Mouse (Mus musculus): ENCODE data around the gene Asah2. TPM values are rescaled to one million over a fixed set of nuclear protein-coding genes. Genes with fewer than 3 reads are reported as not detected.

The Asah2 gene
- polyA plus RNA-seq, 1 experiment: 2.0 TPM

- Histone ChIP-seq H3K4me1 (ENCODE audit: control insufficient read depth, insufficient read depth, insufficient read length) (no peaks in the 10 kb centered on the region), H3K27ac (ENCODE audit: insufficient read depth, low read length) (no peak overlapping the region), H3K27me3 (ENCODE audit: control insufficient read depth, insufficient read depth, low read length) (no peaks in the 10 kb centered on the region), H3K36me3 (ENCODE audit: control insufficient read depth, insufficient read depth, low read length) (no peaks in the 10 kb centered on the region), H3K4me3 (ENCODE audit: extremely low read depth, insufficient read depth, insufficient read length) (no peak overlapping the region)
- 90% methylated on average over 4 of the region's 4 CpGs for WGBS
- TF ChIP-seq POLR2A (IDR thresholded peaks at IDR 0.05; ENCODE audit: low read depth, low read length): no peak
- TF ChIP-seq CTCF (IDR thresholded peaks at IDR 0.05; ENCODE audit: extremely low read depth, insufficient read depth, insufficient read length, insufficient replicate concordance): no peak
- no peak for DNase-seq (ENCODE audit: low read depth in 1 of 2, low spot score in 2 of 2)
Observed at GRCm38 (mm10) chr19:32104217-32104616, 3.8 kb downstream of the Asah2 start.

- no peak overlapping the region for H3K27ac ChIP-seq (ENCODE audit: insufficient read depth, low read length)
- no peaks in the 10 kb centered on the region for H3K27me3 ChIP-seq (ENCODE audit: control insufficient read depth, insufficient read depth, low read length)
- no peak for DNase-seq (ENCODE audit: low read depth in 1 of 2, low spot score in 2 of 2)
- no peak overlapping the region for H3K4me3 ChIP-seq (ENCODE audit: extremely low read depth, insufficient read depth, insufficient read length)
- no peaks in the 10 kb centered on the region for H3K4me1 ChIP-seq (ENCODE audit: control insufficient read depth, insufficient read depth, insufficient read length)
- no peak for TF ChIP-seq POLR2A (IDR thresholded peaks at IDR 0.05; ENCODE audit: low read depth, low read length)
- TF ChIP-seq CTCF (IDR thresholded peaks at IDR 0.05; ENCODE audit: extremely low read depth, insufficient read depth, insufficient read length, insufficient replicate concordance): no peak
- H3K36me3 ChIP-seq (ENCODE audit: control insufficient read depth, insufficient read depth, low read length): no peaks in the 10 kb centered on the region
- 71% methylated on average over 9 of the region's 9 CpGs for WGBS
Observed at GRCm38 (mm10) chr19:32102976-32103300, 5.1 kb downstream of the Asah2 start.

GRCm38 (mm10) chr19:32102294-32102975 is 5.6 kb downstream of the Asah2 start:
- Histone ChIP-seq H3K27ac (ENCODE audit: insufficient read depth, low read length) (no peak overlapping the region), H3K36me3 (ENCODE audit: control insufficient read depth, insufficient read depth, low read length) (no peaks in the 10 kb centered on the region), H3K4me1 (ENCODE audit: control insufficient read depth, insufficient read depth, insufficient read length) (no peaks in the 10 kb centered on the region), H3K4me3 (ENCODE audit: extremely low read depth, insufficient read depth, insufficient read length) (no peak overlapping the region), H3K27me3 (ENCODE audit: control insufficient read depth, insufficient read depth, low read length) (no peaks in the 10 kb centered on the region)
- WGBS: 88% methylated on average over 18 of the region's 18 CpGs
- DNase-seq (ENCODE audit: low read depth in 1 of 2, low spot score in 2 of 2): no peak
- TF ChIP-seq POLR2A (IDR thresholded peaks at IDR 0.05; ENCODE audit: low read depth, low read length) (no peak), CTCF (IDR thresholded peaks at IDR 0.05; ENCODE audit: extremely low read depth, insufficient read depth, insufficient read length, insufficient replicate concordance) (no peak)

GRCm38 (mm10) chr19:32098582-32098981 is 9.4 kb downstream of the Asah2 start:
- no peak for TF ChIP-seq POLR2A (IDR thresholded peaks at IDR 0.05; ENCODE audit: low read depth, low read length)
- no peak for TF ChIP-seq CTCF (IDR thresholded peaks at IDR 0.05; ENCODE audit: extremely low read depth, insufficient read depth, insufficient read length, insufficient replicate concordance)

GRCm38 (mm10) chr19:32092358-32092757 is 15.7 kb downstream of the Asah2 start:
- H3K4me1 ChIP-seq (ENCODE audit: control insufficient read depth, insufficient read depth, insufficient read length): no peaks in the 10 kb centered on the region
- 93% methylated on average over 4 of the region's 4 CpGs for WGBS
- no peaks in the 10 kb centered on the region for H3K27me3 ChIP-seq (ENCODE audit: control insufficient read depth, insufficient read depth, low read length)
- no peak overlapping the region for H3K4me3 ChIP-seq (ENCODE audit: extremely low read depth, insufficient read depth, insufficient read length)
- H3K27ac ChIP-seq (ENCODE audit: insufficient read depth, low read length): no peak overlapping the region
- H3K36me3 ChIP-seq (ENCODE audit: control insufficient read depth, insufficient read depth, low read length): no peaks in the 10 kb centered on the region
- TF ChIP-seq POLR2A (IDR thresholded peaks at IDR 0.05; ENCODE audit: low read depth, low read length): no peak
- no peak for TF ChIP-seq CTCF (IDR thresholded peaks at IDR 0.05; ENCODE audit: extremely low read depth, insufficient read depth, insufficient read length, insufficient replicate concordance)
- DNase-seq (ENCODE audit: low read depth in 1 of 2, low spot score in 2 of 2): no peak

More at GRCm38 (mm10) chr19:32098582-32098981, 9.4 kb downstream of the Asah2 start:
- Histone ChIP-seq H3K27me3 (ENCODE audit: control insufficient read depth, insufficient read depth, low read length) (no peaks in the 10 kb centered on the region), H3K36me3 (ENCODE audit: control insufficient read depth, insufficient read depth, low read length) (no peaks in the 10 kb centered on the region), H3K4me3 (ENCODE audit: extremely low read depth, insufficient read depth, insufficient read length) (no peak overlapping the region), H3K4me1 (ENCODE audit: control insufficient read depth, insufficient read depth, insufficient read length) (no peaks in the 10 kb centered on the region), H3K27ac (ENCODE audit: insufficient read depth, low read length) (no peak overlapping the region)
- no peak for DNase-seq (ENCODE audit: low read depth in 1 of 2, low spot score in 2 of 2)
- 84% methylated on average over 3 of the region's 3 CpGs for WGBS

GRCm38 (mm10) chr19:32090804-32091203 is 17.2 kb downstream of the Asah2 start:
- TF ChIP-seq CTCF (IDR thresholded peaks at IDR 0.05; ENCODE audit: extremely low read depth, insufficient read depth, insufficient read length, insufficient replicate concordance): no peak
- TF ChIP-seq POLR2A (IDR thresholded peaks at IDR 0.05; ENCODE audit: low read depth, low read length): no peak
- no peak overlapping the region for H3K4me3 ChIP-seq (ENCODE audit: extremely low read depth, insufficient read depth, insufficient read length)
- H3K27me3 ChIP-seq (ENCODE audit: control insufficient read depth, insufficient read depth, low read length): no peaks in the 10 kb centered on the region

GRCm38 (mm10) chr19:32088570-32088969 is 19.4 kb downstream of the Asah2 start:
- no peak overlapping the region for H3K4me3 ChIP-seq (ENCODE audit: extremely low read depth, insufficient read depth, insufficient read length)
- H3K36me3 ChIP-seq (ENCODE audit: control insufficient read depth, insufficient read depth, low read length): no peaks in the 10 kb centered on the region
- WGBS: 92% methylated on average over 1 of the region's 1 CpGs
- no peak overlapping the region for H3K27ac ChIP-seq (ENCODE audit: insufficient read depth, low read length)
- H3K27me3 ChIP-seq (ENCODE audit: control insufficient read depth, insufficient read depth, low read length): no peaks in the 10 kb centered on the region
- no peak for DNase-seq (ENCODE audit: low read depth in 1 of 2, low spot score in 2 of 2)
- TF ChIP-seq POLR2A (IDR thresholded peaks at IDR 0.05; ENCODE audit: low read depth, low read length) (no peak), CTCF (IDR thresholded peaks at IDR 0.05; ENCODE audit: extremely low read depth, insufficient read depth, insufficient read length, insufficient replicate concordance) (no peak)
- no peaks in the 10 kb centered on the region for H3K4me1 ChIP-seq (ENCODE audit: control insufficient read depth, insufficient read depth, insufficient read length)

More at GRCm38 (mm10) chr19:32090804-32091203, 17.2 kb downstream of the Asah2 start:
- 87% methylated on average over 4 of the region's 4 CpGs for WGBS
- H3K27ac ChIP-seq (ENCODE audit: insufficient read depth, low read length): no peak overlapping the region
- DNase-seq (ENCODE audit: low read depth in 1 of 2, low spot score in 2 of 2): no peak
- no peaks in the 10 kb centered on the region for H3K4me1 ChIP-seq (ENCODE audit: control insufficient read depth, insufficient read depth, insufficient read length)
- H3K36me3 ChIP-seq (ENCODE audit: control insufficient read depth, insufficient read depth, low read length): no peaks in the 10 kb centered on the region

All from spleen, adult 2 months (tissue).